ENCODE assay signal across 27 mouse cellular contexts in genomic region chr7:112254233-112254632, GRCm38 (mm10). TPM values are rescaled to one million over a fixed set of nuclear protein-coding genes. Genes with fewer than 3 reads are reported as not detected.
A peak's percentile ranks its signal among the peaks of the same experiment; 100 is the strongest.
DNase-seq lines count a peak whose midpoint lies in the region; ATAC-seq lines count a peak whose summit lies in the region.
"Had no signal": no experiment of that assay in that cellular context is flagged by ENCODE, and none has a peak within 500 bp of the region (broad histone marks: within the 10 kb centered on the region; RNA-seq: fewer than 3 reads in every experiment).

No protein-coding gene starts in this region.

- peaks cover 91% of the 10 kb centered on the region for H3K4me1 ChIP-seq in heart, embryonic 12.5 days (replicated peaks)
- peaks cover 91% of the 10 kb centered on the region for H3K4me1 ChIP-seq in heart, embryonic 15.5 days (replicated peaks)
- peaks cover 40% of the 10 kb centered on the region for H3K4me1 ChIP-seq in lung, embryonic 15.5 days
- H3K4me1 ChIP-seq: embryonic facial prominence, embryonic 12.5 days had no signal

- whole genome bisulfite sequencing in heart, embryonic 12.5 days, result 52% methylated on average over 3 of the region's 3 CpGs
- 69% methylated on average over 3 of the region's 3 CpGs for WGBS in heart, embryonic 15.5 days
- 49% methylated on average over 3 of the region's 3 CpGs for WGBS in lung, embryonic 15.5 days

- no peak overlapping the region for H3K4me3 ChIP-seq in heart, embryonic 12.5 days
- H3K4me3 ChIP-seq in heart, embryonic 15.5 days, result no peak overlapping the region
- H3K4me3 ChIP-seq in lung, embryonic 15.5 days, result no peak overlapping the region
- H3K4me3 ChIP-seq: embryonic facial prominence, embryonic 12.5 days; embryonic facial prominence, embryonic 15.5 days; gastrocnemius, adult 2 months had no signal

- no peaks in the 10 kb centered on the region for H3K27me3 ChIP-seq in heart, embryonic 12.5 days (replicated peaks)
- no peaks in the 10 kb centered on the region for H3K27me3 ChIP-seq in heart, embryonic 15.5 days
- no peaks in the 10 kb centered on the region for H3K27me3 ChIP-seq in lung, embryonic 15.5 days
- H3K27me3 ChIP-seq: embryonic facial prominence, embryonic 12.5 days; embryonic facial prominence, embryonic 15.5 days had no signal

- no peak overlapping the region for H3K9ac ChIP-seq in heart, embryonic 12.5 days
- no peak overlapping the region for H3K9ac ChIP-seq in heart, embryonic 15.5 days
- H3K9ac ChIP-seq in lung, embryonic 15.5 days, result no peak overlapping the region
- H3K9ac ChIP-seq: embryonic facial prominence, embryonic 12.5 days; embryonic facial prominence, embryonic 15.5 days; forebrain, postnatal 0 days; hindbrain, embryonic 14.5 days had no signal

- no peak for DNase-seq in heart, postnatal 4 days
- no peak for DNase-seq in heart, adult 9 months (ENCODE audit: low spot score in 2 of 2)
- DNase-seq in lung, postnatal 25 days (ENCODE audit: low spot score), result no peak
- peak; percentile 56 for DNase-seq in lung, postnatal 36 days
- no peak for DNase-seq in lung, adult 18-20 months
- DNase-seq: adrenal gland, adult 2 months; adrenal gland, postnatal 14 days; cerebellum, adult 11 months; cerebellum, adult 2 months; cerebellum, adult 9-11 months; cerebellum, postnatal 25 days; forebrain, postnatal 0 days; gastrocnemius, adult 2 months; gastrocnemius, postnatal 14 days; heart, adult 18-20 months had no signal

- no peak for ATAC-seq in heart, embryonic 12.5 days (ENCODE audit: insufficient number of reproducible peaks, low FRiP score)
- ATAC-seq in heart, embryonic 15.5 days (replicated peaks; ENCODE audit: insufficient number of reproducible peaks, insufficient read depth, low FRiP score, low read depth), result no peak
- peak; percentile 40; the same call in 1 of the 2 replicates for ATAC-seq in lung, embryonic 15.5 days (ENCODE audit: borderline replicate concordance, extremely low read depth, low FRiP score, low TSS enrichment)
- ATAC-seq: CD4-positive, CD25-positive, alpha-beta regulatory T cell, adult 4 months; forebrain, embryonic 14.5 days; forebrain, postnatal 0 days; hindbrain, postnatal 0 days; inflammation-experienced regulatory T-cells, adult 6 months; intestine, embryonic 16.5 days had no signal

- peaks cover 55% of the 10 kb centered on the region for H3K36me3 ChIP-seq in heart, embryonic 12.5 days
- peaks cover 17% of the 10 kb centered on the region; the same call in 1 of the 2 replicates for H3K36me3 ChIP-seq in heart, embryonic 15.5 days
- no peaks in the 10 kb centered on the region for H3K36me3 ChIP-seq in lung, embryonic 15.5 days
- H3K36me3 ChIP-seq: embryonic facial prominence, embryonic 12.5 days; embryonic facial prominence, embryonic 15.5 days had no signal

- peak overlapping the region; percentile 29; the same call in 1 of the 2 replicates for H3K27ac ChIP-seq in heart, embryonic 12.5 days (ENCODE audit: poor library complexity, severe bottlenecking)
- peak overlapping the region; percentile 17 for H3K27ac ChIP-seq in heart, embryonic 15.5 days
- H3K27ac ChIP-seq in lung, embryonic 15.5 days, result peak overlapping the region; percentile 74
- H3K27ac ChIP-seq: embryonic facial prominence, embryonic 12.5 days; embryonic facial prominence, embryonic 15.5 days; gastrocnemius, adult 2 months; hindbrain, embryonic 14.5 days; hindbrain, postnatal 0 days had no signal

- H3K9me3 ChIP-seq in heart, embryonic 12.5 days (replicated peaks), result no peaks in the 10 kb centered on the region
- H3K9me3 ChIP-seq in heart, embryonic 15.5 days (replicated peaks), result no peaks in the 10 kb centered on the region
- H3K9me3 ChIP-seq in lung, embryonic 15.5 days, result no peaks in the 10 kb centered on the region
- H3K9me3 ChIP-seq: embryonic facial prominence, embryonic 12.5 days; embryonic facial prominence, embryonic 15.5 days had no signal

- H3K4me2 ChIP-seq in heart, embryonic 12.5 days, result no peak overlapping the region
- H3K4me2 ChIP-seq in heart, embryonic 15.5 days, result no peak overlapping the region
- no peak overlapping the region for H3K4me2 ChIP-seq in lung, embryonic 15.5 days
- H3K4me2 ChIP-seq: embryonic facial prominence, embryonic 12.5 days; embryonic facial prominence, embryonic 15.5 days; hindbrain, embryonic 14.5 days had no signal

RNA-seq across cellular contexts. Expression of gene Mical2, which starts 28.6 kb away (rescaled TPM):
- polyA plus RNA-seq in heart, embryonic 12.5 days (2016; fragmentation: Nextera tagmentation; extraction: Ambion mirVana), result 156 and 163 TPM in 2 replicates
- total RNA-seq in heart, postnatal 4 days (2021), result 100 to 1,000 TPM; 281 to 298 TPM
- 132 and 134 TPM in 2 replicates for polyA plus RNA-seq in heart, embryonic 15.5 days (2015; fragmentation: Nextera tagmentation; extraction: Ambion mirVana)
- polyA plus RNA-seq in lung, embryonic 15.5 days (2015; fragmentation: Nextera tagmentation; extraction: Ambion mirVana), result 20.7 and 22.8 TPM in 2 replicates
- total RNA-seq: MEL had no signal

Comparison
In these comparisons a context has a peak if more than half of its experiments do, and no peak if none do; other contexts are left out.
1. H3K27ac ChIP-seq: peak in every context shown above with its lines; median percentile 74 in lung, embryonic 15.5 days; 29 in heart, embryonic 12.5 days; 17 in heart, embryonic 15.5 days.